Mouse (Mus musculus) lung, postnatal 10 days (tissue): ENCODE results near the gene Plin4.
A peak's percentile ranks its signal among the peaks of the same experiment; 100 is the strongest.
"Not testable (repeated sequence)": the region's sequence is repeated elsewhere in the genome, so short reads cannot be mapped to it uniquely, and the experiment has no call there.

Experiments
- DNase-seq: peaks from one replicate; pipeline ENCODE4 v3.0.0; 2021

The Plin4 gene

DNA sequence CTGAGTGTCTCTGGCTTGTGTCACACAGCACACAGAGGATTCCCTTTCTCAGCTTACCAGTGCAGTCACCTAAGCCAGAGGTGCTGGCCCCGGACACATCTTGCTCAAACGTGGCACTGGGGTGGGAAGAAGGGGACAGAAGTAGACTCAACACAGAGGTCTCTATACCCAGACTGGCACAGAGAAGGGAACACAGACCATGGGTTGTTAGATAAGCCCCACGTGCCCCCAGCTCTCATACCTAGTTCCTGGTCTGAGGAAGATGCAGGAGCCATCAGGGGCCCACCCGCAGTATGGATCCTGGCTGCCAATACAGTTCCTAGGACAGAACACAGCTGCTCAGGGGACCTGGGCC is 15.7 kb upstream of the Plin4 start:
- DNase-seq = no peak

DNA sequence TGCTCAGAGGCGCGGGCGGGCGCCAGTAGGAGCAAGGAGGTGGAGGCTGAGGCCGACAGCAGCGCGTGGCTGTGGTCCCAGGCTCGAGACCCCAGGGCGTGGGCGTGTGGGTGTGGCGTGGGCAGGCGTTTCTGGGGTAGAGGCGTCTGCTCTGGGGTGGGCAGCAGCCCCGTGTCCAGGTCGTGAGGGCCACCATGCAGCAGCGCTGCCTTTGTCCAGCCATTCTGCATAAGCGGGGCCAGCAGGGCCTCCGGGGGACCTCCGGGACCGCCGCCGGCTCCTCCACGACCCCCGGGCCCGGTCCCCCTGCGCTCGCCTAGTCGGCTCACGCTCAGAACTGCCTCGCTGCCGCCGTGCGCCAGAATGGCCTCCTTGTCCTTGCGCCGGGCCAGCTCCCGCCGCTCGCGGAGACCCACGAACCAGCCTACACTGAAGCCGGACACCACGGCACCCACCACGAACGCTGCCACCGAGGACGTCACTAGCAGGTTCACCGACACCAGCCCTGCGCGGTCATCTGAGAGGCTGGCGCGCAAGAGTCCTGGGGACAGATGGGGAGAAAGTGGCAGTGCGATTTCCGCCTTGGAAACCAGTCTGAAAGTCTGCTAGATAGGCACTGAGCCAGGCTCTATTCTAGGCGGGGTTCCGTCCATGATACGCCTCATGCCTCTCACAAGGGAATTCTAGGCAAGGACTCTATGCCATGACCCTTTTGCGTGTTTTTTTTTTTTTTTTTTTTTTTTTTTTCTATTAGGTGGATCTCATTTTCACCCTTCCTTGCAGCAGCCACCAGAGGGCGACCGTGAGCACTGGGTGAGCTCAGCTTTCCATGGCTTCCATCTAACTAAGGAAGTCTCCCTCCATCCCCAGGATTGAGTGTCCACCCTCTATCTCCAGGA is 15.0 kb upstream of the Plin4 start:
- DNase-seq = peak; percentile 60

DNA sequence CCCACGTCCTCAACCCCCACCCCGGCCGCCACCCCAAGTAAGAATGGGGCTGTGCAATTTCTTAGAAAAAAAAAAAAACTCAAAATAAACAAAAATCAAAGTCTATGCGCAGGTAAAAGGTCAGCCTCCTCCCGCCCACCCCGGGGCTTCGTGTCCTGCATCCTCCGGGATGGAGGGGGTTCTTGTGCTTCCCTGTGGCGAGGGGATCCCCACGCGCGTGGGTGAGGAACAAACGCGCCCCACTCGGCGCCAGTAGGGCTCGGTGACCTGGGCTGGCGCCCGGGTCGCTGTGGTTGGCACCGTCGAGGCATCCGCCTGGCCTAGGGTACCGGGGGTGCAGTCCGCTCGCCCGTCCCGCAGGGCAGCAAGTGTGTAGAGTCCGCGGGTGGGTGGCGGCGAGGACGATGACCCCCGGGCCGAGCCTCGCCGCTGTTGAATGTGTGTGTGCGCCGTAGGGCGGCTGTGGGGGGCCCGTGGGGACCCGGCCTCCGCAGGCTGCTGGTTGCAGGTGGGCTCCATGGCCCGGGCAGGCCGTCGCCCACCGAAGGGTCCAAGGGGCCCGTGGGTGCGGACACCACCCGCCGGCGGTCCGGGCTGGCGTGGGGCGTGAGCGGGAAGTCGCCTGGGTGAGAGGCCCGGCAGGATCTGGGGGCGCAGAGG is 14.2 kb upstream of the Plin4 start:
- DNase-seq = no peak

DNA sequence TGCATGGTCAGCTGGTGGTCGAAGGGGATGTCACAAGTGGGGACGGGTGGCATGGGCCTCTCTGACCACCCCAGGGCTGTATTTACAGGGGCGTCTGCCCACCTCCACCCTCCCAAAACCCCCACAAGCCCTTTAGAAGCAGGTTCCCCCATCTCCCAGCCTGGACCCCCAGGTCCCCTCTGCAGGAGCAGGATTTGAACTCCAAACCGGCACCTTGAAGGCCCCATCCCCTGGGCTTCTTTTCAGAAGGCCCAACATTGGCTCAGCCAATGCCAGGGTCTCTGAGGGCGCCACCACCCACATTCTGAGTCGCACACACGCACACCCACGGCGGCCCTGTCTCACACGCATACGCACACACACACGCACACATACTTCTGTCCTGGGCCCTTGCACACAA is 13.6 kb upstream of the Plin4 start:
- DNase-seq = no peak

DNA sequence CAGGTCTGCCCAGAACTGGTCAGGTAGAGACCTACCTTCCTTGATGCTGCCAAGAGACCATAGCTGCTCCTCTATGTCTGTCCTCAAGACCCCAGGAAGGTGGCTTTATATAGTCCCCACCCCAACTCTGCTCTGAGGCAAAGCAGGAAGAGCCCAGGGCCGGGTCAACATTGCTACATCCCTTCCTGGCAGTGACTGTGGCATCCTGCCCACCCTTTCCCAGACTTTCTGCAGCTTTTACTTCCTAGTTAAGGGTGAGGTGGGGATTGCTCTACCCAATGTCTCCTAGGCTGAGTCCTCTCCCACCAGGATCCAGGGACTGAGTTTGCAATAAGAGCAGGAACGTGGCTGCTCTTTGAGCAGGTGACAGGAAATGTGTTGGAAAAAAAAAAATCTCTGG is 12.2 kb upstream of the Plin4 start, which contains the start of gene Lrg1:
Gene Lrg1, minus strand, starts transcription at position 176 of the 400 bp plus-strand sequence.
- peak; percentile 45 for DNase-seq

DNA sequence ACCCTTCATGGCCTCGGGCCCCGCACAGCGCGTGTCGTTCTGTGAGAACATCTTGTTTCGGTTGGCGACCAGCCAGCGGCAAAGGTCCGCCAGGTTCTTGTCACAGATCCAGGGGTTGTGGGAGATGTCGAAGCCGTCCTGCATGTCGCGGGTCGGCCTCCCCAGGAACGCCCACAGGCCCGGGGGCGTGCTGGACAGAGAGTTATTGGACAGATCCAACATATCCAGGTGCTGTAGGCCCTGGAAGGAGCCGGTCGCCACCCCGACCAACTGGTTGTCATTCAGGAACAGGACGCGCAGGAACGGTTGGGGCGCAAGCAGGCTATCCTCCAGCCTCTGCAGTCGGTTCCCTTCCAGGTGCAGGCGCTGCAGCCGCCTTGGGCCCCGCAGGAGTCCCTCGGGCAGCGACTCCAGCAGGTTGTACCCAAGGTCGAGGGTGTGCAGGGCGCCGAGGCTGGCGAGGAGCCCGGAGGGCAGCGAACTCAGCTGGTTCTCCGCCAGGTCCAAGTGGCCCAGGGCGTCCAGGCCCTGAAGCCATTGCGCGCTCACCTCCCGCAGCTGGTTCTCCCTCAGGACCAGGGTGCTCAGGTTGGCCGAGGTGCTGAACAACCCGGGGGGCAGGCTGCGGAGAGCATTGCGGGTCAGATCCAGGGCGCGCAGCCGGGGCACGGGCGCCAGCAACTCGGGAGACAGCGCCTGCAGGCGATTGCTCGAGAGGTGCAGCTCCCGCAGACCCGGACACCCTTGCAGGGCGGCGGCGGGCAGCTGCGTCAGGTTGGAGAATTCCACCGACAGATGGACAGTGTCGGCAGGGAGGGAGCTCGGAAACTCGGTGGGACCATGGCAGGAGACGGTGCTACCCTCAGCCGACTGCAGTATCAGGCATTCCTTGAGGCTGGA is 10.6 kb upstream of the Plin4 start:
- peak; percentile 51 for DNase-seq

DNA sequence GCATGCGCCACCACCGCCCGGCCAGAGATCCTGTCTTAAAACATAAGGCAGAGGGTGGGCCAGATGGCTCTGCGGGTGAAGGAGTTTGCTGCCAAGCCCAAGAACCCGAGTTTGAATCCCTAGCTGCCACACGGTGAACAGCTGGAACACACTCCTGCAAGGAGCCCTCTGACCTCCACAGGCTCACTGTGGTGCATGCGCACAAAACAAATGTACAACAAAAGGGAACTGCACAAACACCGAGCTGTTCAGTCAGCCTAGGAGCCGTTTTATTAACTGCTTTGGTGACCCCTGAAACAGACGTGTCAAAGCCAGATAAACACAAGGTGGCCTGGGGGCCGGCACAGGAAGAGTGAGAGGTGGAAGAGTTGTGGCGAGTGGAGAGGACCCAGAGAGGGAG is 9.8 kb upstream of the Plin4 start:
- no peak for DNase-seq

DNA sequence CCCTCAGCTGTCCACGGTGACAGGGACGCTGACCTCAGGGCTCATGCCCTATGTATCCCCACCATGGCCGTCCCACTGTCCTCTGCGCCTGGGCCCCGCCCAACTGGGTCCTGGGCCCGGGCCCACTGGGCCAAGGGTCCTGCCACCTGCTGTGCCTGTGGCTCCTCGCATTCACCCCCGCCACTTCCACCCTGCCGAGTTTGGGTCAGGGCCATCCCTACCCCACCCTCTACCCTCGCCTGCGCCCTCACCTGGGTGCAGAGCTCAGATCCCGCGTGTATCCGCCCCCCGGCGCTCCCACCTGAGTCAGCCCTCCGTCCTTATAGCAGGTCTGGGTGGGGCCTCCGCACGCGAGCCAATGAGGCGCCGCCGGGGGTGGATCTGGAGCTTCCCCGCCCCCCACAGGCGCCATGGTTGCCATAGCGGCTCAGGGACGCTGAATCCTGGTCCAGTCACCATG is 7.7 kb upstream of the Plin4 start, which contains the start of gene Plin5:
Gene Plin5, minus strand, starts transcription at position 346 of the 460 bp plus-strand sequence.
- peak; percentile 70 for DNase-seq

DNA sequence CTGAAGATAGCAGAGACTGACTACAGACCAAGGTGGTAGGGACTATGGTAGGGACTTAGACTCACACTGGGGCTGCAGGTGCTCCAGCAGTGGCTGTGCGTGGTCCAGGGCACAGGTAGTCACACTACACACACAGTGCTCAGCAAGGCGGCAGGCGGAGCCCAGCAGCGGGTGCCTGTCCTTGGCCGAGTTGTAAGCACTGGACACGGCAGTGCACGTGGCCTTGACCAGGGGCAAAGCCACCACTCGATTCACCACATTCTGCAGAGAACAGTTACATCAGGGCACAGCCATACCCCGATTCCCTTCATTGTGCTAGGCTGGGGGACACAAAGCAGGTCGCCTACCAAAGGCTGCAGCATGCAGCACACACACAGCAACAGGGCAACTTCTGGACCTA is 6.6 kb upstream of the Plin4 start:
- no peak for DNase-seq

DNA sequence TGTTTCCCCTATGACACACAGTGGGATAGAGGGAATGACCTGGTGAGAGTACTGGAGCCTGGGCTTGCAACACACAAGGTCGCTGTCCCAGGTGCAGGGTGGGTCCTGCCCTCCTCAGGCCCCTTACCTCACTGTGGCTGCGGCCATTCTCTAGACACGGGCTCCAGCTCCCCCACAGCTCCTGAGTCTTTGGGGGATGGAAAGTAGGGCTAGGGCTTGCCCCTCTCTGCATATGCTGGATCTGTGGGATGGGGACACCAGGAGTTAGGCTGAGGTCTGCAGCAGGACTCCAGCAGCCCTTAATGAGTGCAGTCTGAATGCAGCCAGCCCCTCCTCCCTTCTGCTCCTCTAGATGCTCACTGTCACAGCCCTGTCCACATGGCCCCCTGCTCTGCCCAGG is 3.1 kb upstream of the Plin4 start:
- peak; percentile 1 for DNase-seq

DNA sequence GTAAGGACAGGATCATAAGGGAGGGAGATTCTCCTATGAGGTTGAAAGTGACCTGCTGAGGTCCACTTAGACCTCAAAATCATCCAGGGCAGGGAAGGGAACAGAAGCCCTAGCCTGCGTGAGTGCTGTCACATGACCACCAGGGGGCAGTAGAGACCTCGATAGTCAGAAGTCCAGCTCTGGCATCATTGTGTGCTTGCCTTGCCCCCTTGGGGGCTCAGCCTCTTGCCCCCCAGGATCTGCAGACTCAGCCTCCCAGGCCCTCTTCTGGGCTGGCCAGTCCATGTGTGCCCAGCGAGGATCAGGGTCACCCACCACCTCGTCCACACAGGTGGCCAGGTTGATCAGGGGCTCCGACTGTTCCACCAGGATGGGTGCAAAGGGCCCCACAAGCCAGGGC is 2.3 kb upstream of the Plin4 start:
- peak; percentile 75 for DNase-seq

DNA sequence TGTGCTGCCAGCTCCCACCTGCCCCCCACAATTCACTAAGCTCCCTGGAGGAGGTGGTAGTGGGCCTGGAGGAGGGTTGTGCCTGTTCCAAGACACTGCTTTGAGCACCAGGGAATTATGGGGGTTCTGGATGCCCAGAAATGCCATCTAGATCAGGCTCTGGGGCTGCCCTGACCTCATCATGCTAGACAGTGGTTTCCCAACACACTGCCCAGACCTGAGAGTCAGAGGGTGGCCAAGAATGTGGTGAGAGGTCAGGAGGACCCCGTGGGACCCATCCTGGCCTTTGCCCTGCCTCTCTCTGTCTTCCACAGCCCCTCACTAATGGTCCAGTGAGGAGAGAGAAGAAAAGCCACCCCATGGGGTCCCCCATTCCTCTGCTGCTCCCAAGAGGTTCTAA is 1.4 kb upstream of the Plin4 start:
- DNase-seq = no peak

DNA sequence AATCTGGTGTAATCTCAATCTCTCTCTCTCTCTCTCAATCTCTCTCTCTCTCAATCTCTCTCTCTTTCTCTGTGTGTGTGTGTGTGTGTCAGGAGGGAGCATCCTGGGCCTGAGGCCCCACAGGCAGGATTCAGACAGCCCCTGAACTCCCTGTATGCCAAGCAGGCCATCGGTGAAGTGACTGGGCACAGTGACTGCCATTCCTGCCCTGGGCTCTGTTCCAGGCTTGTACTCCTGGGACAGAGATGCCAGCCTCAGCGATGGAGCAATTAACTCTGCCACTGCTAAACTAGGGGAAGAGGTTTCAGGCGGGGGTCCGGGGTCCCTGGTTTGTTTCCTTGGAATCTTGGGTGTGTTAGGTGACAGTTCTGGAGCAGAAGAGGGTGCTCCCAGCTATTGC is 968 bp upstream of the Plin4 start:
- DNase-seq = no peak

DNA sequence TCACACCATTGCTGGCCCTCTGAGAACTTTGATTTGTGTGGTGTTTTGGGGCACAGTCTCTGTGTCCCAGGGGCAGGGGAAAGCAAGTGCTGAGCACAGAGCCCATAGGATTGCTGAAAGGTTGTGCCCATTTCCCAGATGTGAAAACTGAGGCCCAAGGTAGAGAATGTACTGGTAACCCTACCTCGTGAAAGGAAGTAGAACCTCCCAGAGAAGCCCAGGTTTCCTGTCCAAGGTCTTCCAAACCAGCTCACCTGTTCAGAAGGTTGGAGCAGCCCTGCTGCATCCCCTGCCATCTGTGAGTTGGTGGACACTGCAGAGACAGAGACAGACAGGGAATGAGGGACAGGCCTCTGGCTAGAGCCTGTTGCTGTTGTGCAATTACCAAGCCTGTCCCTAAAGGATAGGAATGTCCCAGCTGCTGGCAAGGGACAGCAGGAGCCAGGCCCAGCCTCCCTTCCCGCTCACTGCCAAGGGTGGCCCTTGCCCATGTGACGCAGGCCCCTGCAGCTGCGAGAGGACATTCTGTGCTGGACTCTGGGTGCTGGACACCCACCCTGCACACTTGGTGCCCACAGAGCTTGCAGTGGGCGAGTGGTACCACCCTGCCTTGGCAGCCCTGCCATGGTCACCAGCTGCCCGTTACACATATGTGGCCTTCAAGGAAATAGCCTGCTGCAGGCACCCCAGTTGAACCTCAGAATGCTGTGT is 1.1 kb downstream of the Plin4 start:
- peak; percentile 69 for DNase-seq

DNA sequence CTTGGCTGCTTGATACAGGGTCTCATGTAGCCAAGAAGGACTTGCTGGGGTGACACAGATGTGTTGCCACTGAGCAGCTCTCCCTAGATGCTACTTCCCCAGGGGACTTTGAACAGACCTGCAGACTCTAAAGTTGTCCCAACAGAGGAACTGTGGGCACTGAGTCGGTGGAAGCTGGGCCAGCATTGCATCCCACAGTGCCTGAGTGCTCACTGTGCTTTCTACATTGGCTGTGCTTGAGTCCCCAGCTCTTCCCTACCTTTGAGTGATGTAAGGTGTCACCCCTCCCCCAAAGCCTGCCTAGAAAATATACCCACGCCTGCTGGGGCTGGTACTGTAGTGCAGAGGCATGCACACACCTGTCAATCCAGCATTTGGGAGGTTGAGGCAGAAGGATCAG is 1.9 kb downstream of the Plin4 start:
- no peak for DNase-seq

DNA sequence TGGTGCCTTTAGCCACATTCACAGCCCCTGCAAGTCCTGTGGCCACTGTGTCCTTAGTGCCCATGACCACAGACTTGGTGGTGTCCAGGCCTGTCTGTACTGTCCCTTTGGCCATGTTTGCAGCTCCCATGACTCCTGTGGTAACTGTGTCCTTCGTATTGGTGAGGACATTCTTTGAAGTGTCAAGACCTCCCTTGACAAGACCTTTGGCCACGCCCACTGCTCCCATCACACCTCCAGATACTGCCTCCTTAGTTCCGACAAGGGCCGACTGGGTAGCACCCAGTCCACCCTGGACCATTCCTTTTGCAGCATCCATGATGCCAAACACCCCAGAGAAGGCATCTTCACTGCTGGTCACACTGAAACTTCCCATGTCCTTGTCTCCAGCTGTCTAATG is 2.6 kb downstream of the Plin4 start:
- no peak for DNase-seq

DNA sequence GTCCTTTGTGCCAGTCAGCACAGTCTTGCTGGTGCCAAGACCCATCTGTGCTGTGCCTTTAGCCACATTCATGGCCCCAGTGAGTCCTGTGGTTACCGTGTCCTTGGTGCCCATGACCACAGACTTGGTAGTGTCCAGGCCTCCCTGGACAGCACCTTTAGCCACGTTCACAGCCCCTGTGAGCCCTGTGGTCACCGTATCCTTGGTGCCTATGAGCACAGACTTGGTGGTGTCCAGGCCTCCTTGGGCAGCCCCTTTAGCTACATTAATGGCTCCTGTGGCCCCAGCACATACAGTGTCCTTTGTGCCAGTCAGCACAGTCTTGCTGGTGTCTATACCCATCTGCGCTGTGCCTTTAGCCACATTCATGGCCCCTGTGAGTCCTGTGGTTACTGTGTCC is 3.2 kb downstream of the Plin4 start:
- DNase-seq = not testable (repeated sequence)

DNA sequence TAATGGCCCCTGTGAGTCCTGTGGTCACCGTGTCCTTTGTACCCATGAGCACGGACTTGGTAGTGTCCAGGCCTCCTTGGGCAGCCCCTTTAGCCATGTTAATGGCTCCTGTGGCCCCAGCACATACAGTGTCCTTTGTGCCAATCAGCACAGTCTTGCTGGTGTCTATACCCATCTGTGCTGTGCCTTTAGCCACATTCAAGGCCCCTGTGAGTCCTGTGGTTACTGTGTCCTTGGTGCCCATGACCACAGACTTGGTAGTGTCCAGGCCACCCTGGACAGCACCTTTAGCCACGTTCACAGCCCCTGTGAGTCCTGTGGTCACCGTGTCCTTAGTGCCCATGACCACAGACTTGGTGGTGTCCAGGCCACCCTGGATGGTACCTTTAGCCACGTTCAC is 4.8 kb downstream of the Plin4 start:
- not testable (repeated sequence) for DNase-seq

DNA sequence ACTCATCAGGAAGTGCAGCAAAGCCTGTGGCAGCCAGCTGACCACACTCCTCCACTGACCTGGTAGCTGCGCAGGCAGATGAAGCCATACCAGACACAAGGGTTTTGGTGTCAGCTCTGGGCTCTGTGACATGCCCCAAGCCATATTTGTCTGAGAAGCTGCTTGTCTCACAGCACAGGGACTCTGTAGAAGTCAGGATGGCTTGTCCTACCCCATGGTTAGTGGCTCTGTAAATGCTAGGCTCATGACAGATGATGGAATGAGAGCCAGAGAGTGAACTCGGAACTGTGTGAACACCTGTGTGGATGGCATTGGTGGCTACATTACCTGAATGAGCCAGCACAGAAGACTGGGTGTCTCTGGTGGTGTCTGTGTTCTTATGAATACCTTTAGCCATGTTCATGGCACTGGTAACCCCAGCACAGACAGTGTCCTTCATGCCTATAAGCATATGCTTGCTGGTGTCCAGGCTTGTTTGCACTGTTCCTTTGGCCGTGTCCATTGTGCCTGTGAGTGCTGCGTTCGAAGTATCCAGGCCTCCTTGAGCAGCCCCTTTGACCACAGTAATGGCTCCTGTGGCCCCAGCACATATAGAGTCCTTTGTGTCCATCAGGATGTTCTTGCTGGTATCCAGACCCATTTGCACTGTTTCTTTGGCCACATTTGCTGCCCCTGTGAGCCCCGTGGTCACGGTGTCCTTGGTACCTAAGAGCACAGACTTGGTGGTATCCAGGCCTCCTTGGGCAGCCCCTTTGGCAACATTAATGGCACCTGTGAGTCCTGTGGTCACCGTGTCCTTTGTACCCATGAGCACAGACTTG is 5.9 kb downstream of the Plin4 start:
- DNase-seq = no peak

DNA sequence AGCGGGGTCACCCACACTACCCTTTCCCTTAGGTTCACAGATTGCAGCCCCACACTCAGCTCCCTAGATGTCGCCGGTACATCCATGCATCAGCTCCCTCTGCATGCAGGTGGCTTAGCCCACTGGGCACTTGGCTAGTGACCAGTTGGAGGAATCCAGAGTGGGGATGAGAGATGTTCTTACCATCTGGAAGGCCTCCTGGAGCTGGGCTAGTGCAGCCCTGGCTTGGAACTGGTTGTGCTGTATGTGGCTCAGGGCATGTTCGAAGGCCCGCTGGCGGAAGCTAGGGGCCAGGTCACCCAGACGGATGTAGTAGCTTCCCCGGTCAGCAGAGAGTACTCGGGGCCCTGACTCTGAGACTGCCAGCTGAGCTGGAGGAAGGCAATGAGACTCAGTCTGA is 6.7 kb downstream of the Plin4 start:
- DNase-seq = no peak

DNA sequence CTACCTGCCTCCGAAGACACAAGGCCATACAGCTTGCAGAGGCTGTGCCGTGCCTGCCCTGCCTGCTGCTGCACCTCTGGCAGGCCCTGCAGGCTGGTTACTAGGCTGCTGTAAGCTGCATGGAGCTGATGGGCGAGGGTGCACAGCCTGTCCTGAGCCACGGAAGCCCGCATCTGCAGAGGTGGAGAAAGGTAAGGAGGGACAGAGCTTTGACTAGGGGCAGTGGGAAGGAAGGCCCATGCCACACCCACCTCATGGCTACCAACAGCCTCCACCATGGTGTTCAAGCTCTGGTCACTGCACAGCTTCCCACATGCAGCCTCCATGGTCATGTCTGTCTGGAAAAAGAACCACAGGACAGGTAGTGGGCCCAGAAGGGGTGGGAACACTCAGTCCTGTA is 7.4 kb downstream of the Plin4 start:
- no peak for DNase-seq

DNA sequence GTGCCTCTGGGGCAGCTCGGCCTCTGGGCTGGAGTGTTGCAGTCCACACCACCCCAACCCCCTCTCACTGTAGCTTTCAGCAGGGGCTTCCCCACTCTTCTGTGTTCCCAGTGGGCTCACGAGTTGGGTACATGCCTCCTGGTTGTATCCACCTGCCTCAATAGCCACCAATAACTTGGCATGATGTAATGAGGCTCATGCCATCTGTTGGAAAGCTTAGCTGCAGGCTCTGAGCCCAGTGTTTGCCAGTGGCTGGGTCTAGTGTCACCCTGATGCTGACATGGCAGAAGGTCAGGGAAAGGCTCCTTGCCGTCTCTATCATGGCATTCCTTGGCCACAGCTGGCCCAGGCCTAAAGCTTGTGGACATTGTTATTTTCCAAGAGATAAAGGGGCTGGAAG is 8.8 kb downstream of the Plin4 start:
- DNase-seq = no peak
